ENCODE assay signal across 20 mouse cellular contexts in the genomic region with DNA sequence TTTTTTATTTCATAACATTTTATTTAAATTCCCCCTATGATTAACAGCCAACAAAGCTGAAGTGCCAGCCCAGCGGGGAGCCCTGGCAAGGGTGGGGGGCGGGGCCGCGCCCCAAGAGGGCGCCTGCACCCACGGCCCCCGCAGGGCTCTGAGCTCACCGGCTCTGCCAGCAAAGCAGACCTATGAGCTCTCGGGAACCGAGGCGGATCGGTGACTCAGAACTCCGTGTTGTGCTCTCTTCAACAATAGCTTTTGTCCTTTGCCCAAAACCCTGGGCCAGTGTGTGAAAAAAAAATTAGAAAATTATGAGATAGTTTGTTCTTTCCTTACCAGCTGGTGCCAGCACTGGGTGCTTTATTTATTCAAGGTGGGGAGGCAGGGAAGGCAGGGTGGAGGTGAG. TPM values are rescaled to one million over a fixed set of nuclear protein-coding genes. Genes with fewer than 3 reads are reported as not detected.
DNase-seq lines count a peak whose midpoint lies in the region; ATAC-seq and TF ChIP-seq lines count a peak whose summit lies in the region.
"Had no signal": no experiment of that assay in that cellular context is flagged by ENCODE, and none has a peak within 500 bp of the region (broad histone marks: within the 10 kb centered on the region; RNA-seq: fewer than 3 reads in every experiment).

No protein-coding gene starts in this region.

- H3K4me2 ChIP-seq in intestine, postnatal 0 days (replicated peaks; ENCODE audit: low read depth), result no peak overlapping the region
- no peak overlapping the region for H3K4me2 ChIP-seq in intestine, embryonic 16.5 days (ENCODE audit: low read depth, low read length)
- no peak overlapping the region for H3K4me2 ChIP-seq in stomach, embryonic 14.5 days (replicated peaks; ENCODE audit: low read depth, low read length)
- H3K4me2 ChIP-seq: embryonic facial prominence, embryonic 12.5 days; forebrain, embryonic 15.5 days; hindbrain, embryonic 13.5 days; intestine, embryonic 15.5 days had no signal

- WGBS in intestine, postnatal 0 days, result 61% methylated on average over 13 of the region's 13 CpGs
- 58% methylated on average over 13 of the region's 13 CpGs for WGBS in intestine, embryonic 16.5 days
- WGBS in stomach, embryonic 14.5 days, result 57% methylated on average over 13 of the region's 13 CpGs

- H3K9me3 ChIP-seq in intestine, postnatal 0 days (ENCODE audit: control insufficient read depth), result no peaks in the 10 kb centered on the region
- H3K9me3 ChIP-seq in intestine, embryonic 16.5 days (ENCODE audit: control insufficient read depth, low read length), result peaks cover 2% of the 10 kb centered on the region; the same call in 1 of the 2 replicates
- no peaks in the 10 kb centered on the region for H3K9me3 ChIP-seq in stomach, embryonic 14.5 days (ENCODE audit: control insufficient read depth, low read depth, low read length)
- H3K9me3 ChIP-seq: embryonic facial prominence, embryonic 12.5 days; forebrain, embryonic 15.5 days; hindbrain, embryonic 13.5 days; intestine, embryonic 15.5 days had no signal

- DNase-seq in adrenal gland, adult 2 months, result peak; percentile 33
- DNase-seq in adrenal gland, postnatal 4 days (ENCODE audit: low spot score in 2 of 2), result no peak
- DNase-seq in NIH3T3 (ENCODE audit: low read depth), result peak; percentile 29
- no peak for DNase-seq in cerebellum, postnatal 10 days
- no peak for DNase-seq in embryo, embryonic 10 days (ENCODE audit: low spot score)
- DNase-seq: cerebellum, adult 18-20 months; gastrocnemius, postnatal 36 days; heart, postnatal 10 days; liver; liver, postnatal 0 days; spleen, adult 18-20 months; thymus, postnatal 4 days had no signal

- peak; percentile 42; the same call in 1 of the 2 replicates for ATAC-seq in intestine, postnatal 0 days
- ATAC-seq in intestine, embryonic 16.5 days, result no peak
- ATAC-seq in stomach, embryonic 14.5 days (ENCODE audit: insufficient number of reproducible peaks, insufficient read depth, low FRiP score, low read depth), result peak; percentile 54; the same call in 1 of the 2 replicates
- ATAC-seq: forebrain, embryonic 15.5 days; intestine, embryonic 15.5 days; liver, postnatal 0 days; midbrain, embryonic 16.5 days had no signal

- no peak overlapping the region for H3K27ac ChIP-seq in intestine, postnatal 0 days (ENCODE audit: low read depth, low read length)
- no peak overlapping the region for H3K27ac ChIP-seq in intestine, embryonic 16.5 days (ENCODE audit: low read length)
- H3K27ac ChIP-seq in stomach, embryonic 14.5 days (ENCODE audit: low read length), result no peak overlapping the region; the same call in 1 of the 2 replicates
- H3K27ac ChIP-seq: embryonic facial prominence, embryonic 12.5 days; forebrain, embryonic 15.5 days; hindbrain, embryonic 13.5 days; intestine, embryonic 15.5 days had no signal

- H3K4me1 ChIP-seq in intestine, postnatal 0 days (replicated peaks; ENCODE audit: control insufficient read depth, insufficient read depth, low read length), result no peaks in the 10 kb centered on the region
- H3K4me1 ChIP-seq in intestine, embryonic 16.5 days (ENCODE audit: control insufficient read depth, insufficient read depth, low read length), result peaks cover 3% of the 10 kb centered on the region; the same call in 1 of the 2 replicates
- H3K4me1 ChIP-seq in stomach, embryonic 14.5 days (ENCODE audit: control insufficient read depth, insufficient read depth, low read length), result peaks cover 9% of the 10 kb centered on the region; the same call in 1 of the 2 replicates
- H3K4me1 ChIP-seq: intestine, embryonic 15.5 days had no signal

- H3K27me3 ChIP-seq in intestine, postnatal 0 days (replicated peaks; ENCODE audit: control insufficient read depth, insufficient read depth, low read length), result peaks cover 17% of the 10 kb centered on the region
- H3K27me3 ChIP-seq in intestine, embryonic 16.5 days (replicated peaks; ENCODE audit: control insufficient read depth, insufficient read depth, low read length), result no peaks in the 10 kb centered on the region
- H3K27me3 ChIP-seq in stomach, embryonic 14.5 days (ENCODE audit: control insufficient read depth, insufficient read depth, low read length), result no peaks in the 10 kb centered on the region
- H3K27me3 ChIP-seq: intestine, embryonic 15.5 days had no signal

- no peaks in the 10 kb centered on the region for H3K36me3 ChIP-seq in intestine, postnatal 0 days (ENCODE audit: control insufficient read depth, insufficient read depth)
- no peaks in the 10 kb centered on the region for H3K36me3 ChIP-seq in intestine, embryonic 16.5 days (ENCODE audit: control insufficient read depth, insufficient read depth, low read length)
- H3K36me3 ChIP-seq in stomach, embryonic 14.5 days (ENCODE audit: control insufficient read depth, insufficient read depth, low read length), result no peaks in the 10 kb centered on the region
- H3K36me3 ChIP-seq: embryonic facial prominence, embryonic 12.5 days; forebrain, embryonic 15.5 days; hindbrain, embryonic 13.5 days; intestine, embryonic 15.5 days had no signal

- no peak for TF ChIP-seq CTCF in intestine, postnatal 0 days (IDR thresholded peaks at IDR 0.05; ENCODE audit: low read depth)

- H3K9ac ChIP-seq in intestine, postnatal 0 days (ENCODE audit: low read depth, low read length), result no peak overlapping the region
- H3K9ac ChIP-seq in intestine, embryonic 16.5 days (ENCODE audit: low read depth, low read length), result no peak overlapping the region
- no peak overlapping the region for H3K9ac ChIP-seq in stomach, embryonic 14.5 days (replicated peaks; ENCODE audit: low read depth, low read length)
- H3K9ac ChIP-seq: embryonic facial prominence, embryonic 12.5 days; forebrain, embryonic 15.5 days; hindbrain, embryonic 13.5 days; intestine, embryonic 15.5 days; liver, postnatal 0 days had no signal

- no peak overlapping the region for H3K4me3 ChIP-seq in intestine, postnatal 0 days (ENCODE audit: low read depth, low read length)
- H3K4me3 ChIP-seq in intestine, embryonic 16.5 days (ENCODE audit: low read length), result no peak overlapping the region
- no peak overlapping the region for H3K4me3 ChIP-seq in stomach, embryonic 14.5 days (ENCODE audit: low read depth, low read length)
- H3K4me3 ChIP-seq: embryonic facial prominence, embryonic 12.5 days; forebrain, embryonic 15.5 days; hindbrain, embryonic 13.5 days; intestine, embryonic 15.5 days had no signal

RNA-seq across cellular contexts. Expression of gene Casz1, which starts 15.9 kb away (rescaled TPM):
- total RNA-seq in adrenal gland, adult 2 months (2021), result 1 to 10 TPM; 4.3 to 7.4 TPM
- polyA plus RNA-seq in adrenal gland, adult 2 months (2012; rRNA removed), result 5.5 and 7.9 TPM in 2 replicates
- total RNA-seq in adrenal gland, postnatal 4 days (2021), result 10 to 100 TPM; 10.1 to 15.6 TPM
- polyA plus RNA-seq in intestine, postnatal 0 days (2015; fragmentation: Nextera tagmentation; extraction: Ambion mirVana), result 5.6 and 6.6 TPM in 2 replicates
- 4.7 and 5.9 TPM in 2 replicates for polyA plus RNA-seq in intestine, embryonic 16.5 days (2015; fragmentation: Nextera tagmentation; extraction: Ambion mirVana)
- polyA plus RNA-seq in stomach, embryonic 14.5 days (2014; fragmentation: Nextera tagmentation; extraction: Ambion mirVana), result 10.3 and 11.2 TPM in 2 replicates

Comparison
In these comparisons a context has a peak if more than half of its experiments do, and no peak if none do; other contexts are left out.
1. DNase-seq: peak in adrenal gland, adult 2 months (single experiment) and NIH3T3 (single experiment); none in adrenal gland, postnatal 4 days (0 of 2), cerebellum, postnatal 10 days (0 of 2) and embryo, embryonic 10 days (single experiment).